Mouse (Mus musculus) heart, embryonic 11.5 days (tissue): Measurements from ENCODE around the gene Anapc4. TPM values are rescaled to one million over a fixed set of nuclear protein-coding genes. Genes with fewer than 3 reads are reported as not detected.

Source experiments
- ATAC-seq: fragments of 200-750 bp; cut with Nextera tagmentation; replicated peaks from 2 replicates; pipeline ENCODE4 v1.8.0; 2017; ENCODE audit warnings: moderate library complexity; ENCODE audit not compliant: insufficient number of reproducible peaks, low FRiP score, low TSS enrichment
- H3K27ac ChIP-seq: fragments of 300-500 bp; sonication (generic); 2 replicates; pipeline ENCODE4 v1.5.1; 2014; ENCODE audit warnings: mild to moderate bottlenecking, low read depth, low read length
- H3K27me3 ChIP-seq: fragments of 300-500 bp; sonication (generic); 2 replicates; pipeline ENCODE4 v1.6.1; 2014; ENCODE audit warnings: mild to moderate bottlenecking, low read length, mixed read lengths; ENCODE audit not compliant: control insufficient read depth, insufficient read depth
- H3K36me3 ChIP-seq: fragments of 300-500 bp; sonication (generic); 2 replicates; pipeline ENCODE4 v1.6.1; 2014; ENCODE audit warnings: mild to moderate bottlenecking, low read length, moderate library complexity, mixed read lengths; ENCODE audit not compliant: control insufficient read depth, insufficient read depth
- H3K4me1 ChIP-seq: fragments of 300-500 bp; sonication (generic); 2 replicates; pipeline ENCODE4 v1.6.1; 2014; ENCODE audit warnings: low read length; ENCODE audit not compliant: control insufficient read depth, insufficient read depth
- H3K4me2 ChIP-seq: fragments of 300-500 bp; sonication (generic); 2 replicates; pipeline ENCODE4 v1.6.1; 2014; ENCODE audit warnings: mild to moderate bottlenecking, moderate library complexity
- H3K4me3 ChIP-seq: fragments of 300-500 bp; sonication (generic); 2 replicates; pipeline ENCODE4 v1.5.1; 2014; ENCODE audit warnings: low read depth, low read length
- H3K9ac ChIP-seq: fragments of 300-500 bp; sonication (generic); 2 replicates; pipeline ENCODE4 v1.6.1; 2014; ENCODE audit warnings: mild to moderate bottlenecking, low read depth, low read length, moderate library complexity
- H3K9me3 ChIP-seq: fragments of 300-500 bp; sonication (generic); replicated peaks from 2 replicates; pipeline ENCODE4 v1.6.1; 2016; ENCODE audit warnings: low read length; ENCODE audit not compliant: control insufficient read depth
- WGBS: fragments of 180-500 bp; shearing (Covaris S2); extraction: QIAGEN DNeasy Blood & Tissue Kit; methylation state at CpG from one replicate; pipeline ENCODE4 v1.1.7; 2014; ENCODE audit not compliant: insufficient replicate concordance; 5-methylcytosine and 5-hydroxymethylcytosine counted together
- polyA plus RNA-seq: library from polyadenylated mRNA; unstranded; fragments of >200 nt; fragmentation: Nextera tagmentation; extraction: Ambion mirVana; gene quantifications from 2 replicates; pipeline ENCODE4 v1.2.1, GENCODE M21; 2014

Anapc4 gene
- polyA plus RNA-seq, 1 experiment from 2014 or later: 82.6 TPM

GRCm38 (mm10) chr5:52810446-52810845 lies 23.4 kb upstream of the Anapc4 start:
- no peaks in the 10 kb centered on the region for H3K9me3 ChIP-seq
- H3K4me3 ChIP-seq: no peak overlapping the region
- no peak overlapping the region for H3K4me2 ChIP-seq
- no peak overlapping the region for H3K27ac ChIP-seq
- no peak for ATAC-seq
- no peaks in the 10 kb centered on the region; the same call in 1 of the 2 replicates for H3K36me3 ChIP-seq
- H3K4me1 ChIP-seq: peaks cover 2% of the 10 kb centered on the region; the same call in 1 of the 2 replicates
- no peaks in the 10 kb centered on the region for H3K27me3 ChIP-seq
- H3K9ac ChIP-seq: no peak overlapping the region
- WGBS: 94% methylated on average over 6 of the region's 6 CpGs

- H3K9ac ChIP-seq: no peak overlapping the region
- no peak overlapping the region for H3K4me3 ChIP-seq
- no peak overlapping the region for H3K4me2 ChIP-seq
- peaks cover 2% of the 10 kb centered on the region; the same call in 1 of the 2 replicates for H3K4me1 ChIP-seq
- no peaks in the 10 kb centered on the region for H3K27me3 ChIP-seq
- no peak overlapping the region for H3K27ac ChIP-seq
- WGBS: 86% methylated on average over 14 of the region's 14 CpGs
- no peak for ATAC-seq
- no peaks in the 10 kb centered on the region; the same call in 1 of the 2 replicates for H3K36me3 ChIP-seq
- H3K9me3 ChIP-seq: no peaks in the 10 kb centered on the region
Measured at GRCm38 (mm10) chr5:52811056-52811455, 22.8 kb upstream of the Anapc4 start.

GRCm38 (mm10) chr5:52812456-52812855 lies 21.4 kb upstream of the Anapc4 start:
- Histone ChIP-seq H3K9ac (no peak overlapping the region), H3K4me2 (no peak overlapping the region), H3K27ac (no peak overlapping the region), H3K4me1 (no peaks in the 10 kb centered on the region), H3K27me3 (no peaks in the 10 kb centered on the region), H3K9me3 (no peaks in the 10 kb centered on the region), H3K36me3 (no peaks in the 10 kb centered on the region; the same call in 1 of the 2 replicates), H3K4me3 (no peak overlapping the region)
- no peak for ATAC-seq
- WGBS: 90% methylated on average over 10 of the region's 10 CpGs

- no peak overlapping the region for H3K9ac ChIP-seq
- no peaks in the 10 kb centered on the region for H3K9me3 ChIP-seq
- WGBS: 88% methylated on average over 7 of the region's 7 CpGs
- no peak overlapping the region for H3K4me2 ChIP-seq
- no peaks in the 10 kb centered on the region for H3K4me1 ChIP-seq
- H3K27ac ChIP-seq: no peak overlapping the region
- H3K36me3 ChIP-seq: no peaks in the 10 kb centered on the region; the same call in 1 of the 2 replicates
- H3K27me3 ChIP-seq: no peaks in the 10 kb centered on the region
- no peak overlapping the region for H3K4me3 ChIP-seq
- no peak for ATAC-seq
Measured at GRCm38 (mm10) chr5:52813312-52813711, 20.5 kb upstream of the Anapc4 start.

- no peak for ATAC-seq
- no peak overlapping the region for H3K9ac ChIP-seq
- no peak overlapping the region for H3K4me2 ChIP-seq
- no peak overlapping the region for H3K4me3 ChIP-seq
- no peaks in the 10 kb centered on the region for H3K4me1 ChIP-seq
- H3K9me3 ChIP-seq: no peaks in the 10 kb centered on the region
- no peaks in the 10 kb centered on the region; the same call in 1 of the 2 replicates for H3K36me3 ChIP-seq
- no peak overlapping the region for H3K27ac ChIP-seq
- no peaks in the 10 kb centered on the region for H3K27me3 ChIP-seq
- 85% methylated on average over 7 of the region's 7 CpGs for WGBS
Measured at GRCm38 (mm10) chr5:52818676-52819075, 15.1 kb upstream of the Anapc4 start.

GRCm38 (mm10) chr5:52821691-52822090 lies 12.1 kb upstream of the Anapc4 start:
- no peak overlapping the region for H3K27ac ChIP-seq
- no peak overlapping the region for H3K4me2 ChIP-seq
- no peak for ATAC-seq
- H3K36me3 ChIP-seq: no peaks in the 10 kb centered on the region
- 52% methylated on average over 3 of the region's 3 CpGs for WGBS
- H3K27me3 ChIP-seq: no peaks in the 10 kb centered on the region
- H3K4me1 ChIP-seq: no peaks in the 10 kb centered on the region
- H3K9ac ChIP-seq: no peak overlapping the region
- no peaks in the 10 kb centered on the region for H3K9me3 ChIP-seq
- no peak overlapping the region for H3K4me3 ChIP-seq

GRCm38 (mm10) chr5:52827923-52828322 lies 5.9 kb upstream of the Anapc4 start:
- no peaks in the 10 kb centered on the region for H3K4me1 ChIP-seq
- H3K9me3 ChIP-seq: no peaks in the 10 kb centered on the region
- ATAC-seq: no peak
- no peak overlapping the region for H3K27ac ChIP-seq
- WGBS: 82% methylated on average over 4 of the region's 4 CpGs
- H3K9ac ChIP-seq: no peak overlapping the region
- H3K27me3 ChIP-seq: no peaks in the 10 kb centered on the region
- H3K4me2 ChIP-seq: no peak overlapping the region
- H3K4me3 ChIP-seq: no peak overlapping the region
- no peaks in the 10 kb centered on the region for H3K36me3 ChIP-seq

- Histone ChIP-seq H3K4me3 (no peak overlapping the region; the same call in 1 of the 2 replicates), H3K9ac (no peak overlapping the region), H3K4me1 (0 out of 2 replicates have a peak, but pooled peaks cover 6% of the 10 kb centered on the region), H3K27me3 (no peaks in the 10 kb centered on the region), H3K4me2 (peak overlapping the region; percentile 60), H3K36me3 (peaks cover 6% of the 10 kb centered on the region), H3K9me3 (no peaks in the 10 kb centered on the region), H3K27ac (peak overlapping the region; percentile 90)
- ATAC-seq: no peak
Measured at GRCm38 (mm10) chr5:52833005-52833404, 807 bp upstream of the Anapc4 start.

GRCm38 (mm10) chr5:52834386-52834785 lies 574 bp downstream of the Anapc4 start:
- H3K36me3 ChIP-seq: peaks cover 6% of the 10 kb centered on the region
- H3K4me1 ChIP-seq: 0 out of 2 replicates have a peak, but pooled peaks cover 6% of the 10 kb centered on the region
- peak overlapping the region; percentile 96 for H3K9ac ChIP-seq
- H3K27me3 ChIP-seq: no peaks in the 10 kb centered on the region
- ATAC-seq: no peak; the same call in 1 of the 2 replicates
- no peaks in the 10 kb centered on the region for H3K9me3 ChIP-seq
- WGBS: 10% methylated on average over 8 of the region's 8 CpGs
- peak overlapping the region; percentile 69 for H3K4me2 ChIP-seq
- peak overlapping the region; percentile 90 for H3K27ac ChIP-seq
- peak overlapping the region; percentile 82 for H3K4me3 ChIP-seq
